Mouse (Mus musculus): ENCODE results near the gene Ppp6r3. TPM values are rescaled to one million over a fixed set of nuclear protein-coding genes. Genes with fewer than 3 reads are reported as not detected.

Ppp6r3 gene
- polyA plus RNA-seq (2015; fragmentation: Nextera tagmentation; extraction: Ambion mirVana) = 68.4 and 73.4 TPM in 2 replicates

DNA sequence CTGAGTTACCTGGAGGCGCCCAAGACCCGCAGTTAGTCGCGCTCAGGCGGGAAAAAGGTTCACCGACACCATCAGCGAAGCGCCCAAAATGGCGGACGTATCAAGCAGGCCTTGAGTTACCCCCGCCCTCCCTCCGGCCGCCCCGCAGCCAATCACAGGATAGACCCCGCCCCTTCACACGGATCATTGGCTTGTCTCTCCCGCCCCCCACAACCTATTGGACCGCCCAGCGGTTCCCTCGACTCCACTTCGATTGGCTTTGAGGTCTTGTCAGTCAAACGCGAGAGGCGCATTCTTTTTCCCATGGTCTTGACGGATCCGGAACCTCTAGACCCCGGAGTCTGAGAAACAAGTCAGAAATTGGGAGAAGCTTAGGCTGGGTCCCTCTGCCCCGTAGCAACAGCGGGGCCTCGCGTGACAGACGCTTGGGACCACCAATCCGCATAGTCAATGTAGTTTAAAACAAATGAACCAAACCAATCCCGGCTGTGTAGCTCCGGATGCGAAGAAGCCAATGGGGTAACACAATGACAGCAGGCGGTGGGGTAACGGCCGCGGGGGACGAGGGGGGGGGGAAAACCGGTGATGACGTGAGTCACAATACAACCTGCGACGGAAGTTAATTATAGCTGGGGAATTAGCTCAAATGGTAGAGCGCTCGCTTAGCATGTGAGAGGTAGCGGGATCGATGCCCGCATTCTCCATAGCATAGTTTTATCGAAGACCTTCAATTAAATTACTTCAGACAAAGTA is at the start of gene Ppp6r3:
Gene Ppp6r3 (minus strand): TSS at position 118 of the 753 bp plus-strand sequence.
- peak within 1 kb of the TSS; percentile 92 for H3K27ac ChIP-seq (ENCODE audit: low read length)
- no peaks in the 10 kb centered on the region for H3K27me3 ChIP-seq (replicated peaks; ENCODE audit: control insufficient read depth, insufficient read depth, low read length)
- no peaks in the 10 kb centered on the region for H3K9me3 ChIP-seq (ENCODE audit: control insufficient read depth, low read length)
- H3K4me2 ChIP-seq (ENCODE audit: low read length) = peak within 1 kb of the TSS; percentile 97
- under 1% methylated on average over 50 of the region's 51 CpGs for WGBS
- peak within 1 kb of the TSS; percentile 92 for H3K4me3 ChIP-seq (replicated peaks; ENCODE audit: low read length)
- no peaks in the 10 kb centered on the region for H3K36me3 ChIP-seq (ENCODE audit: control insufficient read depth, insufficient read depth)
- H3K4me1 ChIP-seq (replicated peaks; ENCODE audit: control insufficient read depth, insufficient read depth, low read length) = peaks cover 21% of the 10 kb centered on the region
- ATAC-seq = peak; percentile 95
- peak within 1 kb of the TSS; percentile 84 for H3K9ac ChIP-seq (replicated peaks; ENCODE audit: low read depth, low read length)

DNA sequence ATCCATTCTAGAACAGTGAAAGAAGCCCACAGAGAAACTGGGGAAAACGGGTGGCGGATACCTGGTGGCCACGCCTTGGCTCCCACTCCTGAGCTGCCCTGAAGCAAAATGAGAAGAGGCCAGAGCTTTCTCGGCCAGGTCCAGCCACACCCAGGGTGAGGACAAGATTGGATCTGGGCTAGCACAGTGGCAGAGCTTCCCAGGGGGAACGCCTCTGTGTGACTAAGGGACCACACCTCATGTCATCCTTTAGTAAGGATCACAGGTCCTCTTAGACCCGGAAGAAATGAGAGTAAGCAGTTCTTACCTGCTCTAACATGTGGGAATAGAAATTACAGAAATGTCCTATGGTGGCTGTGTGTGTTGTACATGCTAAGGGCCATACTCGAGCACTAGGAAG is 49.6 kb upstream of the Ppp6r3 start:
- no peaks in the 10 kb centered on the region for H3K9me3 ChIP-seq (ENCODE audit: control insufficient read depth, low read length)
- H3K27me3 ChIP-seq (replicated peaks; ENCODE audit: control insufficient read depth, insufficient read depth, low read length) = no peaks in the 10 kb centered on the region
- H3K4me1 ChIP-seq (replicated peaks; ENCODE audit: control insufficient read depth, insufficient read depth, low read length) = no peaks in the 10 kb centered on the region
- H3K9ac ChIP-seq (replicated peaks; ENCODE audit: low read depth, low read length) = no peak overlapping the region
- H3K36me3 ChIP-seq (ENCODE audit: control insufficient read depth, insufficient read depth) = peaks cover 3% of the 10 kb centered on the region; the same call in 1 of the 2 replicates
- no peak overlapping the region for H3K27ac ChIP-seq (ENCODE audit: low read length)
- H3K4me2 ChIP-seq (ENCODE audit: low read length) = no peak overlapping the region
- WGBS = 93% methylated on average over 7 of the region's 7 CpGs
- ATAC-seq = no peak
- H3K4me3 ChIP-seq (replicated peaks; ENCODE audit: low read length) = no peak overlapping the region

DNA sequence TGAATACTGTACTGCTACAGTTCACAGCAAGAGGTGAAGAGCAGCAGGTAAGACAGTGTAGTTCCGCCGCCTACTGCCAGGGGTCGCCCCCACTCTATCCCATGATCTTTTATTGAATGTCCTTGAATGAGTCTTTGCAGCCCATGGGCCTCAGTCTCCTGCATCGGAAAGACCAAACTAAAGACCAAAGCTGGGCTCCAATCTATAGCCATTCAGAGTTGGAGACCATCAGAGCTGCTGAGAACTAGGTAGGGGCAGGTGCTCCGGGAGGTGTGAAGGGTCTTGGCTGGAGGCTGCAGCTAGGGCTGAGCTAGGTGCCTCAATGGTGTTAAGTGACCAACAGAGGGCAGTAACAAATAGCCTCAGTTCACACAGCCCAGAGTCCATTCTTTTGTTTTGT is 48.3 kb upstream of the Ppp6r3 start:
- no peaks in the 10 kb centered on the region for H3K4me1 ChIP-seq (replicated peaks; ENCODE audit: control insufficient read depth, insufficient read depth, low read length)
- no peak overlapping the region for H3K4me3 ChIP-seq (replicated peaks; ENCODE audit: low read length)
- H3K9me3 ChIP-seq (ENCODE audit: control insufficient read depth, low read length) = peaks cover 3% of the 10 kb centered on the region; the same call in 1 of the 2 replicates
- WGBS = 75% methylated on average over 5 of the region's 5 CpGs
- ATAC-seq = no peak
- no peak overlapping the region for H3K27ac ChIP-seq (ENCODE audit: low read length)
- H3K27me3 ChIP-seq (replicated peaks; ENCODE audit: control insufficient read depth, insufficient read depth, low read length) = no peaks in the 10 kb centered on the region
- peaks cover 10% of the 10 kb centered on the region for H3K36me3 ChIP-seq (ENCODE audit: control insufficient read depth, insufficient read depth)
- H3K9ac ChIP-seq (replicated peaks; ENCODE audit: low read depth, low read length) = no peak overlapping the region
- no peak overlapping the region for H3K4me2 ChIP-seq (ENCODE audit: low read length)

DNA sequence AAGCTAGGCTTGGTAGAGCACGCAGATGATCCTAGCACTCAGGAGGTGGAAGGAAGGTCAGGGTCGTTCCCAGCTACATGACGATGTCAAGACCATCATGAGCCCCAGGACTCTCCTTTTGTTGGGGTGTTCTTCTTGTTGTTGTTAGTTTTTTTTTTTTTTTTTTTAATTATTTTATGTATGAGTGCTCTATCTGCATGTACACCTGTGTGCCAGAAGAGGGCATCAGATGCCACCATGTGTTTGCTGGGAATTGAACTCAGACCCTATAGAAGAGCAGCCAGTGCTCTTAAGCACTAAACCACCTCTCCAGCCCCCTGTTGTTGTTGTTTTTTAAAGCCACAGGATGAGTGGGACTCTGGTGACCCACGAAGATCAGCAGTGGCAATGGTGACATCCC is 47.7 kb upstream of the Ppp6r3 start:
- no peaks in the 10 kb centered on the region for H3K4me1 ChIP-seq (replicated peaks; ENCODE audit: control insufficient read depth, insufficient read depth, low read length)
- no peaks in the 10 kb centered on the region for H3K27me3 ChIP-seq (replicated peaks; ENCODE audit: control insufficient read depth, insufficient read depth, low read length)
- peaks cover 10% of the 10 kb centered on the region for H3K36me3 ChIP-seq (ENCODE audit: control insufficient read depth, insufficient read depth)
- H3K9me3 ChIP-seq (ENCODE audit: control insufficient read depth, low read length) = peaks cover 3% of the 10 kb centered on the region; the same call in 1 of the 2 replicates
- H3K9ac ChIP-seq (replicated peaks; ENCODE audit: low read depth, low read length) = no peak overlapping the region
- 96% methylated on average over 4 of the region's 4 CpGs for WGBS
- no peak overlapping the region for H3K27ac ChIP-seq (ENCODE audit: low read length)
- ATAC-seq = no peak
- no peak overlapping the region for H3K4me3 ChIP-seq (replicated peaks; ENCODE audit: low read length)
- no peak overlapping the region for H3K4me2 ChIP-seq (ENCODE audit: low read length)

DNA sequence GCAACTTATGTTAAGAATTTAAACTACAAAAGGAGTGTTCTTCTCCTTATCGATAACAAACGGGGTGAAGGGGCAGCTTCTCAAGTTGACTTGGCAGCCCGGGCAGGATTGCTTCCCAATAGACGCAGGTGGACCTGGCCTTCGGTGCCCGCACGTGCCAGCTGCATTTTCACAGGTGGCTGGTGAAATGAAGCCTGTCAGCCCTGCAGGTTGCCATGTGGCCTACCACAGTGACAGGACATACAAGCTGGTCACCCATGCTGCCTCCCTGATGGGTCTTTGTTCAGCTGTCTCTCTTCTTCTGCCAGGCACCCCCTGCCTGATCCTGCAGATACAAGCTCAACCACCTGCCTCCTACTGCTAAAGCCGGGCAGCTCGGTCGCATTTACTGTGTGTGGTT is 45.3 kb upstream of the Ppp6r3 start:
- Histone ChIP-seq H3K4me2 (ENCODE audit: low read length) (no peak overlapping the region), H3K4me1 (replicated peaks; ENCODE audit: control insufficient read depth, insufficient read depth, low read length) (no peaks in the 10 kb centered on the region), H3K27me3 (replicated peaks; ENCODE audit: control insufficient read depth, insufficient read depth, low read length) (no peaks in the 10 kb centered on the region), H3K36me3 (ENCODE audit: control insufficient read depth, insufficient read depth) (peaks cover 10% of the 10 kb centered on the region), H3K9ac (replicated peaks; ENCODE audit: low read depth, low read length) (no peak overlapping the region), H3K27ac (ENCODE audit: low read length) (no peak overlapping the region), H3K4me3 (replicated peaks; ENCODE audit: low read length) (no peak overlapping the region), H3K9me3 (ENCODE audit: control insufficient read depth, low read length) (peaks cover 3% of the 10 kb centered on the region; the same call in 1 of the 2 replicates)
- ATAC-seq = no peak
- WGBS = 95% methylated on average over 10 of the region's 10 CpGs

DNA sequence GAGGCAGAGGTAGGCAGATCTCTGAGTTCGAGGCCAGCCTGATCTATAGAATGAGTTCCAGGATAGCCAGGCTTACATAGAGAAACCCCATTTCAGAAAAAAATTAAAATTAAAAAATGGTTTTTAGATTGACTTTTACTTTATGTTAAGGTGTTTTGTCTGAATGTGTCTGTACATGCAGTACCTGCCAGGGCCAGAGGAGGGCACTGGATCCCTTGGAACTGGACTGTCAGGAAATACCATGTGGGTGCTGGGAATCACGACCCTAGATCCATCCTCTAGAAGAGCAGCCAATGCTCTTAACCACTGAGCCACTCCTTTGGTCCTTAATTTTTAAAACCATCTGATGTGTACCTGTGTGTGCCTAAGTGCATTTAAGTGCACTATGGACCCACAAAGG is 43.8 kb upstream of the Ppp6r3 start:
- Histone ChIP-seq H3K9ac (replicated peaks; ENCODE audit: low read depth, low read length) (no peak overlapping the region), H3K27ac (ENCODE audit: low read length) (no peak overlapping the region), H3K4me2 (ENCODE audit: low read length) (no peak overlapping the region), H3K27me3 (replicated peaks; ENCODE audit: control insufficient read depth, insufficient read depth, low read length) (no peaks in the 10 kb centered on the region), H3K4me1 (replicated peaks; ENCODE audit: control insufficient read depth, insufficient read depth, low read length) (no peaks in the 10 kb centered on the region), H3K4me3 (replicated peaks; ENCODE audit: low read length) (no peak overlapping the region), H3K36me3 (ENCODE audit: control insufficient read depth, insufficient read depth) (peaks cover 10% of the 10 kb centered on the region), H3K9me3 (ENCODE audit: control insufficient read depth, low read length) (peaks cover 3% of the 10 kb centered on the region; the same call in 1 of the 2 replicates)
- ATAC-seq = no peak
- 83% methylated on average over 2 of the region's 2 CpGs for WGBS

DNA sequence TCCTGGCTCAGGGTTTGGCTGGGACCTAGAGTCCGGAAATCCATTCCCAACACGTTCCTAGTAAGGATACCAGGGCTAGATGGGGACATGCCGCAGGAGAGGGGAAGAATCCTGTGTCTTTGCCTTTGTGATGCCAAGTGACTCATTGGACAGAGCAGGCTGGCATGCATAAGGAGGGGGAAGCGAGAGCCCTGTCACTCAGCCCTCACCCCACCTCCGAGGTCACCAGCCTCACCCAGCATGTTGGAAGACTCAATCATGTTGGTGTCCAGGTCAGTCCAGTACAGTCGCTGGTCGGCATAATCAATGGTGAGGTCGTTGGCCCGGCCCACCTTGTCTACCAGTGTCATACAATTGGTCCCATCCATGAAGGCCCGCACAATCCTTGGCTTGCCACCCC is 38.4 kb upstream of the Ppp6r3 start:
- Histone ChIP-seq H3K36me3 (ENCODE audit: control insufficient read depth, insufficient read depth) (peaks cover 2% of the 10 kb centered on the region; the same call in 1 of the 2 replicates), H3K9me3 (ENCODE audit: control insufficient read depth, low read length) (no peaks in the 10 kb centered on the region), H3K4me1 (replicated peaks; ENCODE audit: control insufficient read depth, insufficient read depth, low read length) (no peaks in the 10 kb centered on the region), H3K4me2 (ENCODE audit: low read length) (no peak overlapping the region), H3K4me3 (replicated peaks; ENCODE audit: low read length) (no peak overlapping the region), H3K27ac (ENCODE audit: low read length) (no peak overlapping the region), H3K9ac (replicated peaks; ENCODE audit: low read depth, low read length) (no peak overlapping the region), H3K27me3 (replicated peaks; ENCODE audit: control insufficient read depth, insufficient read depth, low read length) (no peaks in the 10 kb centered on the region)
- 95% methylated on average over 10 of the region's 10 CpGs for WGBS
- no peak for ATAC-seq

DNA sequence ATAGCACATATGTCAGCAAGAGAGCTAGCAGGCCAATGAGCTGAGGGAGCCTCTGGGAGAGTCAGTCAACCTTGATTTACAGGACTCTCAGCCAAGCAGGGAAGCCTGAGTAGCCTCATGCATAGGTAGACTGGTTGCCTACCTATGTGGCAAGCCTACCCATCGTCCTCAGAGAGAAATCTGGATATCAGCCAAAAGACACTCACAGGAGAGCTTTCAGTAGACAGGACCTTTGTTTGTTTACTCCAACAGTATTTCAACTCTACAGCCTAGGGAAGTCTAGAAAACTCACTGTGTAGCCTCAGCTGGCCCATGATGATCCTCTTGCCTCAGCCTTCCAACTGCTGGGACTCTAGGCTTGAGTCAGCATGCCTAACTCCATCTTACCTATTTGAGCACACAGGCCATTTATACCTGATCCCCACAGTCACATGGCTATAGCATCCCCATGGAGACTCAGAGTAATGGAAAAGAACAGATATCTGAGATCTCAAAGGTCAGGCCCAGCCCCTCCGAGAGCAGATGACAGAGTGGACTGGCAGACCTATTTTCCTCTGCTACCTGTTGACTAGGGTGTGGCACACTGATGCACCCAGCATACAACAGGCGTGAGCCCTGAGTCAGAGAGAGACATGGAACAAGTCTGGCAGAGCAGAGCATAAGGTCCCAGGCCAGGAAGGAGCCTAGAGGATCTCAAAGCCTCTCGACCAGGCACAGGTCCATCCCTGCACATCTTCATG is 37.2 kb upstream of the Ppp6r3 start:
- H3K27ac ChIP-seq (ENCODE audit: low read length) = no peak overlapping the region
- H3K4me3 ChIP-seq (replicated peaks; ENCODE audit: low read length) = no peak overlapping the region
- WGBS = 93% methylated on average over 4 of the region's 4 CpGs

DNA sequence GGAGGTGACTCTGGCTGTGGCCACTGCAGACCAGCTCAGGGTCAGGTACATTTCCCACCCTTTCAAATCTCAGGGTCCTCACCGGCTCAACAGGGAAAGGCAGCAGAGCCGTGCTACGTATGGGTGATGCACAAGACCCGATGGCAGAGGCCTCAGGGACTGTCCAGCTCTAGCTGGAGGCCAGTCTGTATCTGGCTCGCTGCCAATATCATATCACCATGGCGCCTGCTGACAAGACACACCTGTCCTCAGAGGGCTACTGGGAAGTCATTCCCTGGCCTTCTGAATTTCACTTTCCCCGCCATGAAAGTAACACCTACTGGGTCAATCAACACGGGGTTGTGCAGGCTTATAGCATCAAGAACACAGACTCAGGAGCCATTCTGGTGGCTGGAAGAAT is 36.2 kb upstream of the Ppp6r3 start:
- H3K9ac ChIP-seq (replicated peaks; ENCODE audit: low read depth, low read length) = no peak overlapping the region
- H3K27ac ChIP-seq (ENCODE audit: low read length) = no peak overlapping the region
- no peak for ATAC-seq
- H3K4me3 ChIP-seq (replicated peaks; ENCODE audit: low read length) = no peak overlapping the region
- peaks cover 2% of the 10 kb centered on the region; the same call in 1 of the 2 replicates for H3K36me3 ChIP-seq (ENCODE audit: control insufficient read depth, insufficient read depth)
- no peak overlapping the region for H3K4me2 ChIP-seq (ENCODE audit: low read length)
- WGBS = 92% methylated on average over 8 of the region's 8 CpGs
- H3K27me3 ChIP-seq (replicated peaks; ENCODE audit: control insufficient read depth, insufficient read depth, low read length) = no peaks in the 10 kb centered on the region
- H3K4me1 ChIP-seq (replicated peaks; ENCODE audit: control insufficient read depth, insufficient read depth, low read length) = no peaks in the 10 kb centered on the region
- H3K9me3 ChIP-seq (ENCODE audit: control insufficient read depth, low read length) = no peaks in the 10 kb centered on the region

More for the DNA sequence above, 37.2 kb upstream of the Ppp6r3 start:
- H3K4me1 ChIP-seq (replicated peaks; ENCODE audit: control insufficient read depth, insufficient read depth, low read length) = no peaks in the 10 kb centered on the region
- peaks cover 2% of the 10 kb centered on the region; the same call in 1 of the 2 replicates for H3K36me3 ChIP-seq (ENCODE audit: control insufficient read depth, insufficient read depth)
- no peak overlapping the region for H3K9ac ChIP-seq (replicated peaks; ENCODE audit: low read depth, low read length)
- H3K9me3 ChIP-seq (ENCODE audit: control insufficient read depth, low read length) = no peaks in the 10 kb centered on the region
- no peak overlapping the region for H3K4me2 ChIP-seq (ENCODE audit: low read length)
- ATAC-seq = no peak
- no peaks in the 10 kb centered on the region for H3K27me3 ChIP-seq (replicated peaks; ENCODE audit: control insufficient read depth, insufficient read depth, low read length)

All from forebrain, embryonic 16.5 days (tissue).